Mouse (Mus musculus) MEL (cell line): ENCODE measurements around the gene Pappa2. TPM values are rescaled to one million over a fixed set of nuclear protein-coding genes. Genes with fewer than 3 reads are reported as not detected.

Experiments
- DNase-seq: peaks from one replicate; pipeline ENCODE4 v3.0.0; 2011; ENCODE audit warnings: low read depth, low spot score
- H3K27ac ChIP-seq: 2 replicates; pipeline ENCODE4 v1.5.1; 2012; ENCODE audit warnings: low read depth, mild to moderate bottlenecking, control low read depth, low read length, moderate library complexity; ENCODE audit not compliant: control insufficient read depth
- H3K27me3 ChIP-seq, 2 experiments: fragments of 150-350 bp in 1 of 2; sonication (generic) in 1 of 2; 2 replicates each; pipeline ENCODE4 v1.6.1; 2012; ENCODE audit warnings: low read length in 2 of 2, mild to moderate bottlenecking in 2 of 2, improper control_type of control experiment in 1 of 2, moderate library complexity in 1 of 2; ENCODE audit not compliant: insufficient read depth in 2 of 2, control insufficient read depth in 1 of 2
- H3K36me3 ChIP-seq, 2 experiments: 2 replicates each; pipeline ENCODE4 v1.6.1; 2012 to 2014; ENCODE audit warnings: low read length in 2 of 2, improper control_type of control experiment in 1 of 2, inconsistent platforms in 1 of 2, mild to moderate bottlenecking in 1 of 2; ENCODE audit not compliant: insufficient read depth in 2 of 2, control insufficient read depth in 1 of 2
- H3K4me1 ChIP-seq, 2 experiments: fragments of 150-350 bp in 1 of 2; sonication (generic) in 1 of 2; 2 replicates each; pipeline ENCODE4 v1.6.1; 2012; ENCODE audit warnings: low read length in 2 of 2, improper control_type of control experiment in 1 of 2, mild to moderate bottlenecking in 1 of 2; ENCODE audit not compliant: insufficient read depth in 2 of 2, control insufficient read depth in 1 of 2
- H3K4me3 ChIP-seq, 2 experiments: fragments of 150-350 bp in 1 of 2; sonication (generic) in 1 of 2; 2 replicates each; pipeline ENCODE4 v1.5.1; 2012; ENCODE audit warnings: low read depth in 2 of 2, low read length in 2 of 2, mild to moderate bottlenecking in 2 of 2, moderate library complexity in 2 of 2, control low read depth in 1 of 2, improper control_type of control experiment in 1 of 2; ENCODE audit not compliant: control insufficient read depth in 1 of 2, insufficient read depth in 1 of 2
- H3K79me2 ChIP-seq: 2 replicates; pipeline ENCODE4 v1.6.1; 2012; ENCODE audit warnings: mild to moderate bottlenecking, low read length, moderate library complexity; ENCODE audit not compliant: control insufficient read depth, poor library complexity, insufficient read depth
- H3K9ac ChIP-seq: 2 replicates; pipeline ENCODE4 v1.6.1; 2012; ENCODE audit warnings: low read depth, mild to moderate bottlenecking, control low read depth, low read length, moderate library complexity; ENCODE audit not compliant: control insufficient read depth, poor library complexity, severe bottlenecking
- H3K9me3 ChIP-seq: fragments of 150-350 bp; sonication (generic); replicated peaks from 2 replicates; pipeline ENCODE4 v1.6.1; 2012; ENCODE audit warnings: mild to moderate bottlenecking, low read length, improper control_type of control experiment, moderate library complexity; ENCODE audit not compliant: insufficient read depth
- CHD1 ChIP-seq: IDR thresholded peaks from 2 replicates; pipeline ENCODE4 v1.6.1; 2012; ENCODE audit warnings: low read depth, mild to moderate bottlenecking, inconsistent platforms, low read length, improper control_type of control experiment
- E2F4 ChIP-seq: IDR thresholded peaks from 2 replicates; pipeline ENCODE4 v1.6.1; 2011; ENCODE audit warnings: low read depth, low read length, improper control_type of control experiment, borderline replicate concordance
- GABPA ChIP-seq: IDR thresholded peaks from 2 replicates; pipeline ENCODE4 v1.6.1; 2012; ENCODE audit warnings: low read depth, mild to moderate bottlenecking, inconsistent platforms, low read length, improper control_type of control experiment, moderate library complexity
- GATA1 ChIP-seq: IDR thresholded peaks from 2 replicates; pipeline ENCODE4 v1.6.1; 2011; ENCODE audit warnings: low read depth, low read length, improper control_type of control experiment
- MAFK ChIP-seq: IDR thresholded peaks from 2 replicates; pipeline ENCODE4 v1.6.1; 2011; ENCODE audit warnings: low read depth, mild to moderate bottlenecking, low read length, improper control_type of control experiment, borderline replicate concordance
- MAX ChIP-seq: IDR thresholded peaks from 2 replicates; pipeline ENCODE4 v1.6.1; 2011; ENCODE audit warnings: low read length, improper control_type of control experiment
- MAZ ChIP-seq: IDR thresholded peaks from 2 replicates; pipeline ENCODE4 v1.6.1; 2012; ENCODE audit warnings: low read depth, mild to moderate bottlenecking, inconsistent platforms, low read length, improper control_type of control experiment
- MEF2A ChIP-seq: IDR thresholded peaks from 2 replicates; pipeline ENCODE4 v1.6.1; 2014; ENCODE audit warnings: low read depth, mild to moderate bottlenecking, inconsistent platforms, low read length, improper control_type of control experiment; ENCODE audit not compliant: poor library complexity, insufficient replicate concordance, severe bottlenecking; ENCODE audit errors: extremely low read depth
- MXI1 ChIP-seq: IDR thresholded peaks from 2 replicates; pipeline ENCODE4 v1.6.1; 2011; ENCODE audit warnings: mild to moderate bottlenecking, low read depth, low read length, improper control_type of control experiment
- MYB ChIP-seq: IDR thresholded peaks from 2 replicates; pipeline ENCODE4 v1.6.1; 2011; ENCODE audit warnings: mild to moderate bottlenecking, low read depth, low read length, improper control_type of control experiment
- MYC ChIP-seq: IDR thresholded peaks from 2 replicates; pipeline ENCODE4 v1.6.1; 2011; ENCODE audit warnings: low read depth, mild to moderate bottlenecking, low read length, improper control_type of control experiment, moderate library complexity
- NELFE ChIP-seq: IDR thresholded peaks from 2 replicates; pipeline ENCODE4 v1.6.1; 2011; ENCODE audit warnings: low read depth, low read length, improper control_type of control experiment
- POLR2A ChIP-seq, 2 experiments: IDR thresholded peaks; 2 replicates each; pipeline ENCODE4 v1.6.1; 2011 to 2012; ENCODE audit warnings: low read length in 2 of 2, mild to moderate bottlenecking in 2 of 2, control low read depth in 1 of 2, improper control_type of control experiment in 1 of 2, low read depth in 1 of 2, moderate library complexity in 1 of 2; ENCODE audit not compliant: control insufficient read depth in 1 of 2, insufficient read depth in 1 of 2, poor library complexity in 1 of 2
- POLR2AphosphoS2 ChIP-seq: IDR thresholded peaks from 2 replicates; pipeline ENCODE4 v1.6.1; 2011; ENCODE audit warnings: low read length, improper control_type of control experiment
- SIN3A ChIP-seq: IDR thresholded peaks from 2 replicates; pipeline ENCODE4 v1.6.1; 2012; ENCODE audit warnings: low read length, improper control_type of control experiment, inconsistent platforms
- SMC3 ChIP-seq: IDR thresholded peaks from 2 replicates; pipeline ENCODE4 v1.6.1; 2011; ENCODE audit warnings: low read depth, low read length, improper control_type of control experiment
- TBP ChIP-seq: IDR thresholded peaks from 2 replicates; pipeline ENCODE4 v1.8.0; 2011; ENCODE audit warnings: low read depth, low read length, improper control_type of control experiment
- USF1 ChIP-seq: IDR thresholded peaks from 2 replicates; pipeline ENCODE4 v1.6.1; 2014; ENCODE audit warnings: low read depth, mild to moderate bottlenecking, inconsistent platforms, low read length, improper control_type of control experiment, moderate library complexity
- USF2 ChIP-seq, 2 experiments: IDR thresholded peaks; 2 replicates each; pipeline ENCODE4 v1.6.1; 2011 to 2012; ENCODE audit warnings: improper control_type of control experiment in 2 of 2, low read length in 2 of 2, borderline replicate concordance in 1 of 2, inconsistent platforms in 1 of 2, low read depth in 1 of 2, mild to moderate bottlenecking in 1 of 2; ENCODE audit not compliant: insufficient read depth in 1 of 2
- ZC3H11A ChIP-seq: IDR thresholded peaks from 2 replicates; pipeline ENCODE4 v1.6.1; 2012; ENCODE audit warnings: low read depth, mild to moderate bottlenecking, inconsistent platforms, low read length, improper control_type of control experiment
- ZKSCAN1 ChIP-seq: IDR thresholded peaks from 2 replicates; pipeline ENCODE4 v1.6.1; 2012; ENCODE audit warnings: low read depth, mild to moderate bottlenecking, inconsistent platforms, low read length, improper control_type of control experiment, moderate library complexity
- polyA plus RNA-seq, 2 experiments: library from polyadenylated mRNA; stranded (reverse) in 1 of 2; unstranded in 1 of 2; fragments of >175 nt in 1 of 2; fragments of >200 nt in 1 of 2; gene quantifications; 2 replicates each; pipeline versions ENCODE4 v1.2.1 to v1.2.4; 2012; ENCODE audit warnings: low replicate concordance in 2 of 2, low read depth in 1 of 2; ENCODE audit not compliant: insufficient read length in 2 of 2, insufficient read depth in 1 of 2, missing spikeins in 1 of 2
- total RNA-seq: library from RNA; depleted of rRNA; stranded (reverse); fragments of 300-350 nt; gene quantifications from 2 replicates; pipeline ENCODE4 v1.2.3, GENCODE M21; 2012

Pappa2 gene
- total and polyA plus RNA-seq, 3 experiments, result not detected

- no peaks in the 10 kb centered on the region for H3K9me3 ChIP-seq
- no peak overlapping the region for H3K27ac ChIP-seq
- no peak for DNase-seq
- H3K27me3 ChIP-seq, result no peaks in the 10 kb centered on the region
- no peak for TF ChIP-seq POLR2A (IDR thresholded peaks at IDR 0.05; ENCODE audit: control insufficient read depth in 1 of 2, insufficient read depth in 1 of 2, low read depth in 1 of 2, low read length in 2 of 2, poor library complexity in 1 of 2)
- TF ChIP-seq GABPA, result no peak
- no peak for TF ChIP-seq ZC3H11A
- TF ChIP-seq GATA1, result no peak
- no peak for TF ChIP-seq MYC
- no peak for TF ChIP-seq USF2 (IDR thresholded peaks at IDR 0.05; ENCODE audit: borderline replicate concordance in 1 of 2, insufficient read depth in 1 of 2, low read depth in 1 of 2, low read length in 2 of 2)
- H3K36me3 ChIP-seq, result no peaks in the 10 kb centered on the region
- H3K79me2 ChIP-seq, result no peaks in the 10 kb centered on the region
- no peak overlapping the region for H3K4me3 ChIP-seq
- H3K9ac ChIP-seq, result no peak overlapping the region
- H3K4me1 ChIP-seq, result no peaks in the 10 kb centered on the region
Observed at GRCm38 (mm10) chr1:158915592-158915991, 64.7 kb downstream of the Pappa2 start.

GRCm38 (mm10) chr1:158910661-158911060, 69.6 kb downstream of the Pappa2 start:
- Histone ChIP-seq H3K27ac (no peak overlapping the region), H3K9me3 (no peaks in the 10 kb centered on the region), H3K4me1 (no peaks in the 10 kb centered on the region), H3K27me3 (no peaks in the 10 kb centered on the region), H3K9ac (no peak overlapping the region), H3K4me3 (no peak overlapping the region), H3K36me3 (no peaks in the 10 kb centered on the region), H3K79me2 (no peaks in the 10 kb centered on the region)
- TF ChIP-seq MAX (no peak), MXI1 (no peak), MAFK (no peak), MYB (no peak), SIN3A (no peak), E2F4 (no peak), USF1 (no peak), SMC3 (no peak), MAZ (no peak), MYC (no peak), POLR2AphosphoS2 (no peak), USF2 (IDR thresholded peaks at IDR 0.05; ENCODE audit: borderline replicate concordance in 1 of 2, insufficient read depth in 1 of 2, low read depth in 1 of 2, low read length in 2 of 2) (no peak), CHD1 (no peak), ZKSCAN1 (no peak), GATA1 (no peak), GABPA (no peak), MEF2A (no peak), TBP (no peak), POLR2A (IDR thresholded peaks at IDR 0.05; ENCODE audit: control insufficient read depth in 1 of 2, insufficient read depth in 1 of 2, low read depth in 1 of 2, low read length in 2 of 2, poor library complexity in 1 of 2) (no peak), NELFE (no peak)
- no peak for DNase-seq
